Mouse (Mus musculus) adrenal gland, postnatal 36 days (tissue): Measurements from ENCODE around the gene Serpina11. TPM values are rescaled to one million over a fixed set of nuclear protein-coding genes. Genes with fewer than 3 reads are reported as not detected.
"Not testable (repeated sequence)": the region's sequence is repeated elsewhere in the genome, so short reads cannot be mapped to it uniquely, and the experiment has no call there.

Source experiments
- DNase-seq, 2 experiments: peaks; one replicate each; pipeline ENCODE4 v3.0.0; 2021; ENCODE audit warnings: mixed read lengths in 1 of 2
- total RNA-seq, 2 experiments: library from RNA; stranded (reverse); gene quantifications; 2 replicates each; pipeline ENCODE4 v1.2.3; 2021

Gene Serpina11
- total RNA-seq, 2 experiments from 2014 or later, result not detected

GRCm38 (mm10) chr12:103971080-103971479, 18.7 kb downstream of the Serpina11 start:
- DNase-seq, result no peak

GRCm38 (mm10) chr12:103969577-103970116, 20.1 kb downstream of the Serpina11 start:
- peak in 1 of 2 experiments; percentile 31 for DNase-seq

DNA sequence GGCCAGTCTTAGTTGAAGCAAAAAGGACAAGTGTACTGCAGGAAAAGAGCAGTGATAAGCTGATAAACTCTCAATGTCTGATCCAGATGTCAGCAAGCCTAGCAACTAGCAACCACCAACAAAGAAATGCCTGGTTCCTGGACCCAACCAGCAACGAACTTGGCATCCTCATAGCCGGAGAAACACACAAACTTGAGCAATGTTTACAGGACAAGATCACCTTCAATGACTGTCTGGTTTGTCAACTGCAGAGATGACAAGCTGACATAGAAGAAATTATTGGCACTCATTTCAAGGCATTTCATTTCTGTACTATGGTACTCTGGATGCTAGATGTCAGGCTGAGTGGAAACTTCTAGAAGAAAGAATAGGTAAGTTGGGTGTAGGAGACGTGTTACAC, 23.0 kb downstream of the Serpina11 start:
- DNase-seq, result no peak

- DNase-seq, result peak; percentile 64 to 75
Measured at GRCm38 (mm10) chr12:103963288-103963687, 26.5 kb downstream of the Serpina11 start.

DNA sequence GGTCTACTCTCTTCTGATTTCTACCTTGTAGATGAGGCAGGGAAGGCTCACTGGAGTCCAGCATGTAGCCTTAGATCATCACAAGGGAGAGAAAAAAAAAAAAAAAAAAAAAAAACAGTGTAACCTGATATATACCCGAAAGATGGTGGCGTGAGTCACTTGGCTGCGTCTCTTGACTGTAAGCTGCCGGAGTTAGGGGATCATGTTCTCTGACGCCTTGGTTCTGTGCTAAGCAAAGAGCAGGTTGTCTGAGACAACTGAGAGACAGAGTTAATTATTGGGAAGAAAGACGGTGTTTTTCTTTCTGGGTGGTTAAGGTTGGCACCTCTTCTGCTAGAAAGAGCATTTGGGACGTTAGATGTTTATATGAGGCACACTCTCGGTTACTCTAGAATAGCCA, 26.9 kb downstream of the Serpina11 start:
- no peak for DNase-seq

GRCm38 (mm10) chr12:103962337-103962736, 27.4 kb downstream of the Serpina11 start:
- DNase-seq, result no peak

DNA sequence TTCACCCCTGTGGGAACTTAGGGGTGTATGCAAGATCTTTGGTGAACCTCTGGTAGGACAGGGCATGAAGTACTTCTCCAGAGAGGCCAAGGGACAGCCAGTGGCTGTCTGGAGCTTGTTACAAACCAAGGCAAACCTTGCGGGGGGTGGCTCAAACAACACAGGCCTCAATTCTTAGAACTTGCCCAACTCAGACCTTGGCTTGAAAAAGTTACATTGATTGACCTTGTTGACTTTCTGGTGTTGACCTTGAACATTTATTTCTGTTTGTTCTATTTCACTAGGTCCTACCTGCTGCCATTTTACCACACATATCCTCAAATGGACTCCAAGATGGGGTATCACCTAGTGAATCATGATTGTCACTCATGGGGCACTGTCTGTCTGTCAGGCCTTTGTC, 28.0 kb downstream of the Serpina11 start:
- no peak for DNase-seq

- DNase-seq, result no peak
Measured at GRCm38 (mm10) chr12:103958798-103959197, 31.0 kb downstream of the Serpina11 start, which contains the start of gene Serpina1e. TSS of gene Serpina1e (minus strand) at chr12:103958975.

DNA sequence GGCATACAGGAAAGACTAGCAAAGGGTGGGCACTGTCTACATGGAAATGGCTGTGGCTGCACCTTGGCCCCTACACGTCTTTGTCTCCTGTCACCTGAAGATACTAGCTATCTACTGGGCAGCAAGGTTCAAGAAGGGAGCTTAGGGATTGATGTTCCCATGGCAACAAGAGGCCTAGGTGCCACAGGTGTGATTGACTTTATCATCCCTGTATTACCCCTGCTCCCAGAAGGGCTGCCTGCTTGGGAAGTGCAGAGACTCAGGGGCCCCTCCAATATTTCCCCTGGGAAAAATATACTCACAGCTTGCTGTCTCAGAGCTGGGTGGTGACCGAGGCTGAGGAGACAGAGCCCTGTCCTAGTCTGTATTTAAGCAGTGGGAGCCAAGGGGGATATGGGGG, 33.2 kb downstream of the Serpina11 start:
- DNase-seq, result not testable (repeated sequence)

DNA sequence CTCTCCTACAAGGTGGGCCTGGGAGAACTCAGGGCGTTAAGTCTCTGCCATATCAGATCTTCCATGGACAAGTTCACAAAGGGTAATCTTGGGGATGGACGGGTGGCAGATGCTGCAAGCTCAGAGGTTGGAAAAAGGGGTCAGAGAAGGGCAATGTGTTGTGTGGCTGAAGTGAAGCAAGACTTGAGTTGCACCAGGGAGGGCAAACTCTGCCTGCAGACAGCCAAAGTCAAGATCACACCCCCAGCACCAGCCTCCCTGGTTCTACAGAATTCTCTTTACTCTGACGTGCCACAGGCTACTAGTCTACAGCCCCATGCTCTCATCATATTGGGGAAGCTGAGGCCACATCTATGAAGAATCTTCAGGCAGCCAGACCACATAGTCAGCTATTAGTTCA, 36.8 kb downstream of the Serpina11 start:
- not testable (repeated sequence) for DNase-seq

GRCm38 (mm10) chr12:103946243-103946642, 43.5 kb downstream of the Serpina11 start:
- DNase-seq, result no peak

Other genes with a start within 250 kb of the Serpina11 start
- gene Serpina1d, start 216.4 kb downstream of the Serpina11 start, total RNA-seq, result 1 to 10 TPM in 1 of 2 experiments, not detected in 1; 2.7 TPM
- gene Serpina1b, start 159.6 kb downstream of the Serpina11 start, total RNA-seq, result 1 to 10 TPM in 1 of 2 experiments, not detected in 1; 5.0 TPM
- gene Serpina1a, start 126.4 kb downstream of the Serpina11 start, total RNA-seq, result 1 to 10 TPM in 1 of 2 experiments, not detected in 1; 4.3 TPM
- gene Serpina1c, start 85.1 kb downstream of the Serpina11 start, total RNA-seq, result 1 to 10 TPM in 1 of 2 experiments, not detected in 1; 2.5 TPM
- gene Serpina1e, start 31.0 kb downstream of the Serpina11 start, total RNA-seq, result 1 to 10 TPM in 1 of 2 experiments, under 1 TPM in 1; 0.23 to 8.7 TPM
- not detected for gene Serpina9, start 23.8 kb upstream of the Serpina11 start, total RNA-seq
- under 1 TPM; 0.26 to 0.33 TPM for gene Serpina12, start 54.5 kb upstream of the Serpina11 start, total RNA-seq
- under 1 TPM in 1 of 2 experiments, not detected in 1; 0.13 TPM for gene Serpina5, start 111.2 kb upstream of the Serpina11 start, total RNA-seq
- gene Serpina3a, start 122.8 kb upstream of the Serpina11 start, total RNA-seq, result not detected
- gene Serpina3b, start 138.0 kb upstream of the Serpina11 start, total RNA-seq, result under 1 TPM; 0.40 to 0.56 TPM
- gene Serpina3c, start 163.9 kb upstream of the Serpina11 start, total RNA-seq, result 10 to 100 TPM; 15.0 to 21.3 TPM
- under 1 TPM; 0.13 to 0.23 TPM for gene Serpina3f, start 224.6 kb upstream of the Serpina11 start, total RNA-seq
- 1 to 10 TPM; 3.4 to 4.1 TPM for gene Serpina3g, start 246.3 kb upstream of the Serpina11 start, total RNA-seq